Mouse (Mus musculus) midbrain, embryonic 16.5 days (tissue): Measurements from ENCODE around the gene Zfp143. TPM values are rescaled to one million over a fixed set of nuclear protein-coding genes. Genes with fewer than 3 reads are reported as not detected.
"Not testable (repeated sequence)": the region's sequence is repeated elsewhere in the genome, so short reads cannot be mapped to it uniquely, and the experiment has no call there.

Experiments used
- ATAC-seq: fragments of 200-750 bp; cut with Nextera tagmentation; 2 replicates; pipeline ENCODE4 v1.8.0; 2017; ENCODE audit warnings: moderate TSS enrichment
- H3K27ac ChIP-seq: fragments of 300-500 bp; sonication (generic); 2 replicates; pipeline ENCODE4 v1.5.1; 2014; ENCODE audit warnings: mild to moderate bottlenecking, low read length, mixed read lengths
- H3K27me3 ChIP-seq: fragments of 300-500 bp; sonication (generic); 2 replicates; pipeline ENCODE4 v1.6.1; 2014; ENCODE audit warnings: low read depth, low read length, mixed read lengths; ENCODE audit not compliant: control insufficient read depth, insufficient read depth
- H3K36me3 ChIP-seq: fragments of 300-500 bp; sonication (generic); 2 replicates; pipeline ENCODE4 v1.6.1; 2014; ENCODE audit warnings: mild to moderate bottlenecking, low read length, moderate library complexity, mixed read lengths; ENCODE audit not compliant: control insufficient read depth, insufficient read depth
- H3K4me1 ChIP-seq: fragments of 300-500 bp; sonication (generic); 2 replicates; pipeline ENCODE4 v1.6.1; 2014; ENCODE audit warnings: mild to moderate bottlenecking, low read length, mixed read lengths; ENCODE audit not compliant: control insufficient read depth, insufficient read depth
- H3K4me2 ChIP-seq: fragments of 300-500 bp; sonication (generic); 2 replicates; pipeline ENCODE4 v1.6.1; 2014; ENCODE audit warnings: mild to moderate bottlenecking, low read length, mixed read lengths
- H3K4me3 ChIP-seq: fragments of 300-500 bp; sonication (generic); 2 replicates; pipeline ENCODE4 v1.5.1; 2014; ENCODE audit warnings: low read depth, mild to moderate bottlenecking, low read length, moderate library complexity, mixed read lengths
- H3K9ac ChIP-seq: fragments of 300-500 bp; sonication (generic); 2 replicates; pipeline ENCODE4 v1.6.1; 2014; ENCODE audit warnings: low read depth, low read length, mixed read lengths
- H3K9me3 ChIP-seq: fragments of 300-500 bp; sonication (generic); replicated peaks from 2 replicates; pipeline ENCODE4 v1.6.1; 2014; ENCODE audit warnings: mild to moderate bottlenecking, low read length, mixed read lengths; ENCODE audit not compliant: control insufficient read depth, poor library complexity, severe bottlenecking
- WGBS: fragments of 180-500 bp; shearing (Covaris S2); extraction: QIAGEN DNeasy Blood & Tissue Kit; methylation state at CpG from one replicate; pipeline ENCODE4 v1.1.7; 2014; 5-methylcytosine and 5-hydroxymethylcytosine counted together
- polyA plus RNA-seq: library from polyadenylated mRNA; unstranded; fragments of >200 nt; fragmentation: Nextera tagmentation; extraction: Ambion mirVana; gene quantifications from 2 replicates; pipeline ENCODE4 v1.2.1, GENCODE M21; 2015

Zfp143 gene
- polyA plus RNA-seq, 1 experiment from 2014 or later, result 13.8 TPM

GRCm38 (mm10) chr7:110121516-110122288 is 60.7 kb downstream of the Zfp143 start, which contains the start of gene Wee1:
Gene Wee1 (plus strand): TSS chr7:110122046.
- H3K4me1 ChIP-seq, result peaks cover 5% of the 10 kb centered on the region; the same call in 1 of the 2 replicates
- WGBS, result under 1% methylated on average over 80 of the region's 81 CpGs
- ATAC-seq, result peak; percentile 98
- no peaks in the 10 kb centered on the region for H3K27me3 ChIP-seq
- H3K36me3 ChIP-seq, result no peaks in the 10 kb centered on the region
- H3K4me3 ChIP-seq, result peak within 1 kb of the TSS; percentile 84
- peak within 1 kb of the TSS; percentile 71 for H3K9ac ChIP-seq
- peak within 1 kb of the TSS; percentile 73 for H3K27ac ChIP-seq
- H3K9me3 ChIP-seq, result no peaks in the 10 kb centered on the region
- H3K4me2 ChIP-seq, result peak within 1 kb of the TSS; percentile 93

GRCm38 (mm10) chr7:110122289-110122564 is 61.2 kb downstream of the Zfp143 start:
- H3K4me3 ChIP-seq, result peak overlapping the region; percentile 84
- H3K4me2 ChIP-seq, result peak overlapping the region; percentile 93
- H3K9ac ChIP-seq, result peak overlapping the region; percentile 71
- no peak for ATAC-seq
- H3K27me3 ChIP-seq, result no peaks in the 10 kb centered on the region
- WGBS, result 0% methylated on average over 22 of the region's 27 CpGs
- H3K9me3 ChIP-seq, result no peaks in the 10 kb centered on the region
- no peaks in the 10 kb centered on the region for H3K36me3 ChIP-seq
- H3K27ac ChIP-seq, result peak overlapping the region; percentile 73
- H3K4me1 ChIP-seq, result peaks cover 5% of the 10 kb centered on the region; the same call in 1 of the 2 replicates

GRCm38 (mm10) chr7:110122565-110123422 is 61.8 kb downstream of the Zfp143 start:
- Histone ChIP-seq H3K27ac (peak overlapping the region; percentile 73), H3K4me2 (peak overlapping the region; percentile 93), H3K36me3 (no peaks in the 10 kb centered on the region), H3K27me3 (no peaks in the 10 kb centered on the region), H3K9ac (peak overlapping the region; percentile 71), H3K9me3 (no peaks in the 10 kb centered on the region), H3K4me1 (peaks cover 5% of the 10 kb centered on the region; the same call in 1 of the 2 replicates), H3K4me3 (peak overlapping the region; percentile 84)
- ATAC-seq, result peak; percentile 53
- under 1% methylated on average over 64 of the region's 74 CpGs for WGBS

GRCm38 (mm10) chr7:110123844-110124555 is 63.0 kb downstream of the Zfp143 start:
- H3K4me2 ChIP-seq, result peak overlapping the region; percentile 93
- no peak overlapping the region for H3K9ac ChIP-seq
- ATAC-seq, result no peak
- H3K36me3 ChIP-seq, result no peaks in the 10 kb centered on the region
- H3K27me3 ChIP-seq, result no peaks in the 10 kb centered on the region
- H3K9me3 ChIP-seq, result no peaks in the 10 kb centered on the region
- WGBS, result 55% methylated on average over 12 of the region's 12 CpGs
- H3K27ac ChIP-seq, result no peak overlapping the region
- H3K4me3 ChIP-seq, result no peak overlapping the region; the same call in 1 of the 2 replicates
- H3K4me1 ChIP-seq, result peaks cover 5% of the 10 kb centered on the region; the same call in 1 of the 2 replicates

GRCm38 (mm10) chr7:110128566-110128965 is 67.5 kb downstream of the Zfp143 start:
- Histone ChIP-seq H3K27ac (no peak overlapping the region), H3K4me1 (no peaks in the 10 kb centered on the region), H3K9ac (no peak overlapping the region), H3K4me3 (no peak overlapping the region), H3K36me3 (no peaks in the 10 kb centered on the region), H3K4me2 (no peak overlapping the region), H3K9me3 (no peaks in the 10 kb centered on the region), H3K27me3 (no peaks in the 10 kb centered on the region)
- ATAC-seq, result no peak
- 89% methylated on average over 2 of the region's 2 CpGs for WGBS

GRCm38 (mm10) chr7:110132272-110132671 is 71.3 kb downstream of the Zfp143 start:
- H3K4me2 ChIP-seq, H3K27ac ChIP-seq, H3K4me3 ChIP-seq, H3K9ac ChIP-seq, H3K9me3 ChIP-seq, H3K27me3 ChIP-seq, H3K4me1 ChIP-seq, H3K36me3 ChIP-seq, ATAC-seq: not testable (repeated sequence)
- 80% methylated on average over 2 of the region's 2 CpGs for WGBS

- no peak for ATAC-seq
- H3K4me1 ChIP-seq, result no peaks in the 10 kb centered on the region
- H3K4me2 ChIP-seq, result no peak overlapping the region
- no peak overlapping the region for H3K27ac ChIP-seq
- no peaks in the 10 kb centered on the region for H3K27me3 ChIP-seq
- no peaks in the 10 kb centered on the region for H3K36me3 ChIP-seq
- 95% methylated on average over 5 of the region's 5 CpGs for WGBS
- no peak overlapping the region for H3K4me3 ChIP-seq
- no peaks in the 10 kb centered on the region for H3K9me3 ChIP-seq
- H3K9ac ChIP-seq, result no peak overlapping the region
These were observed 73.0 kb downstream of the Zfp143 start for GRCm38 (mm10) chr7:110133988-110134387.

GRCm38 (mm10) chr7:110138538-110138937 is 77.5 kb downstream of the Zfp143 start:
- Histone ChIP-seq H3K9ac (no peak overlapping the region), H3K4me3 (no peak overlapping the region), H3K27ac (no peak overlapping the region), H3K4me1 (no peaks in the 10 kb centered on the region), H3K9me3 (no peaks in the 10 kb centered on the region), H3K36me3 (no peaks in the 10 kb centered on the region), H3K4me2 (no peak overlapping the region), H3K27me3 (no peaks in the 10 kb centered on the region)
- no peak for ATAC-seq
- WGBS, result 89% methylated on average over 2 of the region's 2 CpGs
